Mouse (Mus musculus) liver, adult 2 months (tissue): ENCODE data around the gene Sncb.

Experiments used
- CTCF ChIP-seq: fragments of 200-500 bp; IDR thresholded peaks from 2 replicates; pipeline ENCODE4 v1.5.1; 2011; ENCODE audit warnings: low read depth, low read length, control low read depth
- POLR2A ChIP-seq: fragments of 200-500 bp; IDR thresholded peaks from 2 replicates; pipeline ENCODE4 v1.6.1; 2011; ENCODE audit warnings: low read length, control low read depth; ENCODE audit not compliant: insufficient read depth; ENCODE audit errors: extremely low read depth

DNA sequence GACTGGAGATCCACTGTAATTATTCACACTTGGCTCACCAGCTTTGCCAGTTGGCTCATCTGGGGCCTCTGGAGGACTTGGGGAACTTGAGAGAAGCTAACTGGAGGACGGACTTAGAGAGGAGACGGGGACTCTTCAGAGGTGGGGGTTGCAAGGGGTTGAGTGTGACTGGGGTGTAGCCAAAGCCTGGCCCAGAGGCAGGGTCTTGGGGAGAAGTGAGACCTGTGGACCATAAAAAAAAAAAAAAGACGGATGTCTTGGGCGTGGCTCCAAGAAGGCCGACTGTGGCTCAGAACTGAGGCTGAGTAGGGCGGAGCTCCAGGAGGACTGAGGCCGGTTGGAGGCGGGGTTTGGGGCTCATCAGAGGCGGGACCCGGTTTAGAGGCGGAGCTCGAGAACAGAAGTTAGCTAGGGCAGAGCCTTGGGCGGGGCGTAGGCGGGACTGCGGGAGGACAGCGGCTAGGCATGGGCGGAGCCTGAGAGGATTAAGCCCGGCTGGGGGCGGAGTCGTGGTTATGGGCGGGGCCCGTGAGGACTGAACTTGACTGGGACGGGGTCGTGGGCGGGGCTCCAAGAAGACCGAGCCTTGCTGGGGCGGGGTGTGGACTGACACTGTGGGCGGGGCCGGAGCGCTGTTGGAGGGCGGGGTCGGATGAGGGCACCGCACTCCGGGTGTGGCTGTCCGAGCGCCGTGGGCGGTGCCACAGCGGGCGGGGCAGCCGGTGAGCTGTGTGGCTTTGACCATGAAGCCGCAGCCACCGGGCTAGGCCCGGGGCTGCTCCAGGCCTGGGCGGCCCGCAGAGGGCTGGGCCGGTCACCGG lies 22.6 kb upstream of the Sncb start, which contains the start of gene Tspan17:
- TF ChIP-seq POLR2A (no peak), CTCF (no peak)
